Mouse (Mus musculus): ENCODE measurements at regions not wholly inside any gene's neighbourhood (a gene's known extent, or its start where the extent isn't known, plus 50 kb on each side); places are given as distances from the start of the nearest gene placed in this dataset.

- Histone ChIP-seq H3K9ac (no peak overlapping the region), H3K27ac (no peak overlapping the region), H3K4me1 (0 out of 2 replicates have a peak, but pooled peaks cover under 1% of the 10 kb centered on the region), H3K27me3 (no peaks in the 10 kb centered on the region), H3K9me3 (replicated peaks) (no peaks in the 10 kb centered on the region), H3K4me3 (no peak overlapping the region), H3K36me3 (no peaks in the 10 kb centered on the region), H3K4me2 (replicated peaks) (no peak overlapping the region)
- WGBS, result 45% methylated on average over 8 of the region's 8 CpGs
- no peak for ATAC-seq (ENCODE audit: low FRiP score)
Observed at GRCm38 (mm10) chr17:49185052-49185612, 243.0 kb upstream of the Mocs1 start.

- 48% methylated on average over 3 of the region's 3 CpGs for WGBS
- no peak overlapping the region for H3K9ac ChIP-seq
- H3K36me3 ChIP-seq, result no peaks in the 10 kb centered on the region
- no peaks in the 10 kb centered on the region for H3K9me3 ChIP-seq (replicated peaks)
- no peak for ATAC-seq (ENCODE audit: low FRiP score)
- no peak overlapping the region for H3K4me2 ChIP-seq (replicated peaks)
- 0 out of 2 replicates have a peak, but pooled peaks cover 2% of the 10 kb centered on the region for H3K27me3 ChIP-seq
- H3K27ac ChIP-seq, result no peak overlapping the region
- H3K4me3 ChIP-seq, result no peak overlapping the region
- H3K4me1 ChIP-seq, result no peaks in the 10 kb centered on the region
Observed at GRCm38 (mm10) chr17:49189765-49190164, 238.4 kb upstream of the Mocs1 start.

- Histone ChIP-seq H3K4me2 (replicated peaks) (no peak overlapping the region), H3K36me3 (no peaks in the 10 kb centered on the region), H3K27ac (no peak overlapping the region), H3K27me3 (0 out of 2 replicates have a peak, but pooled peaks cover 2% of the 10 kb centered on the region), H3K9ac (no peak overlapping the region), H3K4me1 (no peaks in the 10 kb centered on the region), H3K9me3 (replicated peaks) (no peaks in the 10 kb centered on the region), H3K4me3 (no peak overlapping the region)
- 85% methylated on average over 4 of the region's 4 CpGs for WGBS
- no peak for ATAC-seq (ENCODE audit: low FRiP score)
Observed at GRCm38 (mm10) chr17:49190337-49190736, 237.8 kb upstream of the Mocs1 start.

- Histone ChIP-seq H3K4me1 (no peaks in the 10 kb centered on the region), H3K27me3 (0 out of 2 replicates have a peak, but pooled peaks cover 1% of the 10 kb centered on the region), H3K9ac (no peak overlapping the region), H3K36me3 (no peaks in the 10 kb centered on the region), H3K4me3 (no peak overlapping the region), H3K27ac (no peak overlapping the region), H3K9me3 (replicated peaks) (0 out of 2 replicates have a peak, but pooled peaks cover 3% of the 10 kb centered on the region), H3K4me2 (replicated peaks) (no peak overlapping the region)
- WGBS, result 69% methylated on average over 8 of the region's 8 CpGs
- no peak for ATAC-seq (ENCODE audit: low FRiP score)
Observed at GRCm38 (mm10) chr17:49196046-49196684, 232.0 kb upstream of the Mocs1 start.

GRCm38 (mm10) chr17:49201495-49201894 lies 226.7 kb upstream of the Mocs1 start:
- no peak; the same call in 1 of the 2 replicates for ATAC-seq (ENCODE audit: low FRiP score)
- no peak overlapping the region for H3K4me2 ChIP-seq (replicated peaks)
- WGBS, result 84% methylated on average over 3 of the region's 3 CpGs

GRCm38 (mm10) chr17:49205095-49205494 lies 223.1 kb upstream of the Mocs1 start:
- H3K9me3 ChIP-seq (replicated peaks), result 0 out of 2 replicates have a peak, but pooled peaks cover 3% of the 10 kb centered on the region
- no peak overlapping the region for H3K9ac ChIP-seq
- H3K4me2 ChIP-seq (replicated peaks), result no peak overlapping the region
- WGBS, result 7% methylated on average over 5 of the region's 5 CpGs
- H3K27ac ChIP-seq, result no peak overlapping the region
- H3K36me3 ChIP-seq, result no peaks in the 10 kb centered on the region
- 0 out of 2 replicates have a peak, but pooled peaks have one; percentile 20 for ATAC-seq (ENCODE audit: low FRiP score)
- H3K27me3 ChIP-seq, result no peaks in the 10 kb centered on the region
- H3K4me1 ChIP-seq, result peaks cover 16% of the 10 kb centered on the region
- no peak overlapping the region for H3K4me3 ChIP-seq

More at GRCm38 (mm10) chr17:49201495-49201894, 226.7 kb upstream of the Mocs1 start:
- no peak overlapping the region for H3K4me3 ChIP-seq
- no peaks in the 10 kb centered on the region for H3K36me3 ChIP-seq
- H3K27ac ChIP-seq, result no peak overlapping the region
- peaks cover 13% of the 10 kb centered on the region for H3K4me1 ChIP-seq
- 0 out of 2 replicates have a peak, but pooled peaks cover 3% of the 10 kb centered on the region for H3K9me3 ChIP-seq (replicated peaks)
- H3K27me3 ChIP-seq, result no peaks in the 10 kb centered on the region
- H3K9ac ChIP-seq, result no peak overlapping the region

GRCm38 (mm10) chr17:49205564-49205963 lies 222.6 kb upstream of the Mocs1 start:
- H3K9me3 ChIP-seq (replicated peaks), result no peaks in the 10 kb centered on the region
- ATAC-seq (ENCODE audit: low FRiP score), result peak; percentile 46; the same call in 1 of the 2 replicates
- H3K4me2 ChIP-seq (replicated peaks), result no peak overlapping the region
- H3K27me3 ChIP-seq, result no peaks in the 10 kb centered on the region
- peaks cover 16% of the 10 kb centered on the region for H3K4me1 ChIP-seq
- WGBS, result 69% methylated on average over 1 of the region's 1 CpGs
- H3K9ac ChIP-seq, result no peak overlapping the region
- H3K4me3 ChIP-seq, result no peak overlapping the region
- H3K27ac ChIP-seq, result no peak overlapping the region
- no peaks in the 10 kb centered on the region for H3K36me3 ChIP-seq

GRCm38 (mm10) chr17:49206708-49207107 lies 221.5 kb upstream of the Mocs1 start:
- no peak overlapping the region for H3K27ac ChIP-seq
- H3K4me1 ChIP-seq, result peaks cover 16% of the 10 kb centered on the region
- 0 out of 2 replicates have a peak, but pooled peaks have one; percentile 46 for ATAC-seq (ENCODE audit: low FRiP score)
- WGBS, result 27% methylated on average over 9 of the region's 9 CpGs
- H3K9ac ChIP-seq, result no peak overlapping the region
- H3K4me3 ChIP-seq, result no peak overlapping the region
- no peaks in the 10 kb centered on the region for H3K9me3 ChIP-seq (replicated peaks)
- no peak overlapping the region for H3K4me2 ChIP-seq (replicated peaks)
- no peaks in the 10 kb centered on the region for H3K27me3 ChIP-seq
- no peaks in the 10 kb centered on the region for H3K36me3 ChIP-seq

- no peak overlapping the region for H3K4me2 ChIP-seq (replicated peaks)
- no peak overlapping the region for H3K4me3 ChIP-seq
- no peak overlapping the region for H3K27ac ChIP-seq
- no peaks in the 10 kb centered on the region for H3K9me3 ChIP-seq (replicated peaks)
- peaks cover 16% of the 10 kb centered on the region for H3K4me1 ChIP-seq
- H3K27me3 ChIP-seq, result no peaks in the 10 kb centered on the region
- H3K36me3 ChIP-seq, result no peaks in the 10 kb centered on the region
- ATAC-seq (ENCODE audit: low FRiP score), result no peak
- H3K9ac ChIP-seq, result no peak overlapping the region
- 74% methylated on average over 10 of the region's 10 CpGs for WGBS
Observed at GRCm38 (mm10) chr17:49208315-49208820, 219.8 kb upstream of the Mocs1 start.

- no peak overlapping the region for H3K27ac ChIP-seq
- no peak overlapping the region for H3K4me2 ChIP-seq (replicated peaks)
- no peaks in the 10 kb centered on the region for H3K4me1 ChIP-seq
- no peak overlapping the region for H3K4me3 ChIP-seq
- H3K27me3 ChIP-seq, result peaks cover 5% of the 10 kb centered on the region; the same call in 1 of the 2 replicates
- no peak for ATAC-seq (ENCODE audit: low FRiP score)
- 90% methylated on average over 13 of the region's 13 CpGs for WGBS
- no peaks in the 10 kb centered on the region for H3K36me3 ChIP-seq
- H3K9me3 ChIP-seq (replicated peaks), result no peaks in the 10 kb centered on the region
- no peak overlapping the region for H3K9ac ChIP-seq
Observed at GRCm38 (mm10) chr17:49212918-49213317, 215.2 kb upstream of the Mocs1 start.

GRCm38 (mm10) chr17:49215281-49215680 lies 212.9 kb upstream of the Mocs1 start:
- no peaks in the 10 kb centered on the region for H3K9me3 ChIP-seq (replicated peaks)
- no peak overlapping the region for H3K4me2 ChIP-seq (replicated peaks)
- no peak for ATAC-seq (ENCODE audit: low FRiP score)
- no peak overlapping the region for H3K9ac ChIP-seq
- no peak overlapping the region for H3K27ac ChIP-seq
- no peaks in the 10 kb centered on the region for H3K4me1 ChIP-seq
- H3K4me3 ChIP-seq, result no peak overlapping the region
- H3K27me3 ChIP-seq, result peaks cover 5% of the 10 kb centered on the region; the same call in 1 of the 2 replicates
- WGBS, result 84% methylated on average over 8 of the region's 8 CpGs
- H3K36me3 ChIP-seq, result no peaks in the 10 kb centered on the region

GRCm38 (mm10) chr17:49219512-49220197 lies 208.5 kb upstream of the Mocs1 start:
- H3K4me3 ChIP-seq, result no peak overlapping the region
- no peaks in the 10 kb centered on the region for H3K4me1 ChIP-seq
- H3K4me2 ChIP-seq (replicated peaks), result no peak overlapping the region
- H3K9me3 ChIP-seq (replicated peaks), result no peaks in the 10 kb centered on the region
- no peak for ATAC-seq (ENCODE audit: low FRiP score)
- no peak overlapping the region for H3K27ac ChIP-seq
- H3K9ac ChIP-seq, result no peak overlapping the region
- no peaks in the 10 kb centered on the region; the same call in 1 of the 2 replicates for H3K27me3 ChIP-seq
- H3K36me3 ChIP-seq, result no peaks in the 10 kb centered on the region
- 67% methylated on average over 4 of the region's 4 CpGs for WGBS
